Mouse (Mus musculus) megakaryocyte progenitor cell, adult 5-6 weeks (primary cell): ENCODE measurements around the gene Sult1b1. TPM values are rescaled to one million over a fixed set of nuclear protein-coding genes. Genes with fewer than 3 reads are reported as not detected.
"Not testable (repeated sequence)": the region's sequence is repeated elsewhere in the genome, so short reads cannot be mapped to it uniquely, and the experiment has no call there.

Experiments
- ATAC-seq: replicated peaks from 2 replicates; pipeline ENCODE4 v1.8.0; 2016; ENCODE audit warnings: mild to moderate bottlenecking, moderate TSS enrichment, inconsistent platforms; ENCODE audit not compliant: poor library complexity
- total RNA-seq, 2 experiments: library from RNA; stranded (forward) in 1 of 2; stranded (reverse) in 1 of 2; fragments of 157-497, 149-512 nt in 1 of 2; fragments of 200-1000 nt in 1 of 2; gene quantifications; 2 replicates each; pipeline versions ENCODE4 v1.2.3 to v1.2.4; 2015 to 2017

Gene Sult1b1
- not detected in 2 replicates for total RNA-seq (2015)
- not detected in 2 replicates for total RNA-seq (2017)

DNA sequence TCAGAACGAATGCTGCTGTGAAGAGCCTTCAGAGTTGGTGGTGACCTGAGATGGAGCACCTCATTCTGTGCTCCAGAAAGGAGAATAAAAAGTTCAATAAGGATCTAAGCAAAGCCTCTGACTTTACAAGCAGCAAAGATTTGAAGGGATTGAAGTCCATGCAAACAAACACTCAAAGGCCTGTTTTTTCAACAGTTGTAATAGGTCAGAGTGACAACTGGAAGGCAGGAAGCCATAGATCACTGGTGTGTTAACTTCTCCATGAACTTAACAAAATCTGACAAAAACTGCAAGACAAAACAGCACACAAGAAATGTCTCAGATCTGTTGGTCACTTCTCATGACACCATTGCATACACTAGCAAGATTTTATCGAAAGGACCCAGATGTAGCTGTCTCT lies at the start of gene Sult1b1:
TSS of gene Sult1b1 (minus strand) at position 85 of the 400 bp plus-strand sequence.
- no peak for ATAC-seq

GRCm38 (mm10) chr5:87580389-87580788 lies 42.4 kb upstream of the Sult1b1 start:
- no peak for ATAC-seq

DNA sequence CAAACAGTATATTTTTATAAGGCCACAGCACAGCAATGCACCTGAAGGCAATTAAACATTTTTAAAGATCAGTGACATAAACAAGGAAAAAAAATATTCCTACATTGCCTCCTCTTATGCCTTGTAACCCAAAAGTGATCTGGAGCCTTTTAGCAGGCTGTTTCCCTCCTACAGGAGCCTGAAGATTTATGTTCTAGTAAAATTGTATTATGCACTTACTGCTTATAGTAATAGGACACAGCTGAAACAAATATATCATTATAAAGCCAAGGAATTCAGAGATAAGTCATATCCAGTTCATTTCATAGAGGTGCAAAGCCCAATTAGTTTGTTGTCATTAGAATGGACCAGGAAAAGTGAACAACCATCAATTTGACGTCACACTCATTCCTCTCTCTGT lies 36.2 kb upstream of the Sult1b1 start:
- ATAC-seq, result no peak

DNA sequence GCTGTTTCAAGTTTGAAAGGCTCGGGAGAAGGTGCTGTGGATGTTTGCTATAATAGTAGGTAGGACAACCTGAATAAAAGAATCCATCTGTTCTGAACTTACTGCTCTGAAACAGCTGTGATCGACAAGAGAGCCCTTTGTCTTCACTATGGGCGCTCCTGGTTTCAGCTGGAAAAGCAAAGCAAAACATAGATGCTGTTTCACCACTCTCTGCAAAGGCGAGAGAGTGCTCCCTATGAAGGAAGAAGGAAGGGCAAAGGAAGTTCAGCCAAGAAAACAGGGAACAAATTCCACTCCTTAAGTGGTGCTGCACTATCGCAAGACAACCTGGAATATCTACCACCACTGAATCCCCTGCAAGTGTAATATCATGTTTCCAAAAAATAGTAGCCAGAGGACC lies 35.5 kb upstream of the Sult1b1 start:
- no peak for ATAC-seq

DNA sequence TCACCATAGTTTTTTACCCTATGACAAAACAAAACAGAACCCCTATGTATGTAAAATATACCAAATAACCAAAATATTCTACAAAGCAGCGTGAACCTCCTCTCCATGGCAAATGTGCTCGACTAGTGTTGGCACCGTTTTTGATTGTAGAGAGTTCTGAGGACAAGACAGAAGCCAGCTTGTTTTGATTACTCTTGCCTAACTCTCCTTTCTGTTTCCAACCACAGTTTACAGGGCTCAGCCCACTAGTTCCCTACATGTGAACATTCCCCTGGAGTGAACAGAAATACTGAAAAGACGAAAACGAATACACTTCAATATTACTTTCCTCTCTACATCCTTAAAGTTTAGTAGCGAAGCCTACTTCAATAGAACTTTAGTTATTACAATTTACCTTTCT lies 34.8 kb upstream of the Sult1b1 start:
- ATAC-seq, result no peak

- ATAC-seq, result no peak
These were observed 30.9 kb upstream of the Sult1b1 start, which contains the start of gene Sult1d1 for GRCm38 (mm10) chr5:87568845-87569244. TSS of gene Sult1d1 (minus strand) at chr5:87569027.

DNA sequence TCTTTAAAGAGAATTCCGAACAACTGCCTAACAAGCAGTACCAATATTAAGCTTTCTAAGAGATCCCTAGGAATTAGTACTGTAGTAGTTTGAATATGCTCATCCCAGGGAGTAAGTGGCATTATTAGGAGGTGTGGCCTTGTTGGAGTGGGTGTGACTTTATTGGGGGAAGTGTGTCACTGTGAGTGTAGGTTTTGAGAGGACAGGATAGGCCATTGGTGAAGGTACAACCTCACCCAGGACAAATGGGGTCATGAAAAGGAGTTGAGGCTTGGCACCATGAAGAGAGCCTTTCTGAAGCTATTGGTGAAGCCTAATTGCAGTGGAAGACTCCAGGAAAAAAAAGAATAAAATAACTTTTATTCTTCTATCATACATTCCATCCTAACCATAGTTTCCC lies 29.3 kb upstream of the Sult1b1 start:
- ATAC-seq, result no peak

DNA sequence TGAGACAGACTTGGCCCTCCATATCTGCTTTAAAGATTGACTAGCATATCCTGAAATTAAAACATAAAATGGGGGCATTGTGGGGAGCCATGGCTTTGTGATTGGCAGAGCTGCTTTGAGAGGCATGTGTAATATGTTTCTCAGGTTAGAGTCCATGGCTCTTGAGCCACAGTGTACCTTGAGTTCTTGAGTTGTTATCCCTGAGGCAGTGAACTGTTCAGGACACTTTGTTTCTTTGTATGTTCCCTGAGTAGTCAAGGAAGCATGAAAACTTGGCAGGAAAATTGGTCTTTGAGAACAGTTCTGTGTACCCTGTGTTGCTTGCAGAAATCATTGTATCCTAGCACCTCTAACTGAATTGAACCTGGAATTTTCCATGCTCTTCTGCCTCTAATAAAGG lies 25.0 kb upstream of the Sult1b1 start:
- no peak for ATAC-seq

DNA sequence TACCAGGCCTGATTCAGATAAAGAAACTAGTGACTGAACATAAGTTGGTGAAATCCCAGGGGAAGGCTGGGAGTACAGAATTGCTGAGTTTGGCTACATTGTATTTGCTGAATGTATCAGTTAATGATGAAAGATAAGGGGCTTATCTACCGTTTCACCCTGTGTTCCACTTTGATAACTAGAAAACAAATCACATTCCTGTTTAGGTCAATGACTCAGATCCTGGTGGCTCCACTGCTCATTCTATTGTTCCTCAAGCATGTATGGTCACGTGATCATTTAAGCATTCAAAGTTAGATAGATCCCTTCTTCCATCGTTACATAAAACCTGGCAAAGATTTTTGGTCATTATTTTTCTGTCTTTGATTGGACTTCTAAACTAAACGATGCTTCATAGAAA lies 24.5 kb upstream of the Sult1b1 start:
- no peak for ATAC-seq

DNA sequence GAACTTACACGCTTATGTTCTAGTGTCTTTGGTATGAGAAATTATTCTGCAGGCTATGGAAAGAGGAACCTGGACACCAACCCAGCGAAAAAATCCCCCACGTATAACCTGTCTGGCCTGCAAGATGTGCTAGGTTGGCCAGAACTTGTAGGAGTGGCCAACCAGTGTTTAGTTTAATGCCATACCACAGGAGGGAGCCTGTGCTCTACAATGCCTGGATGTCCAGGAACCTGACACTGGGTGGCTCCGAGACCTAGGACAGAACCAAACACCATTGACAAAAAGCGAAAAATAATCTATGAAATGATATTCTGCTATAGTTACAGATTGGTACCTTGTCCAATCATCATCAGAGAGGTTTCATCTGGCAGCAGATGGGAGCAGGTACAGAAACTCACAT lies 22.1 kb upstream of the Sult1b1 start:
- no peak for ATAC-seq

- no peak for ATAC-seq
These were observed 12.9 kb upstream of the Sult1b1 start for GRCm38 (mm10) chr5:87550935-87551334.

DNA sequence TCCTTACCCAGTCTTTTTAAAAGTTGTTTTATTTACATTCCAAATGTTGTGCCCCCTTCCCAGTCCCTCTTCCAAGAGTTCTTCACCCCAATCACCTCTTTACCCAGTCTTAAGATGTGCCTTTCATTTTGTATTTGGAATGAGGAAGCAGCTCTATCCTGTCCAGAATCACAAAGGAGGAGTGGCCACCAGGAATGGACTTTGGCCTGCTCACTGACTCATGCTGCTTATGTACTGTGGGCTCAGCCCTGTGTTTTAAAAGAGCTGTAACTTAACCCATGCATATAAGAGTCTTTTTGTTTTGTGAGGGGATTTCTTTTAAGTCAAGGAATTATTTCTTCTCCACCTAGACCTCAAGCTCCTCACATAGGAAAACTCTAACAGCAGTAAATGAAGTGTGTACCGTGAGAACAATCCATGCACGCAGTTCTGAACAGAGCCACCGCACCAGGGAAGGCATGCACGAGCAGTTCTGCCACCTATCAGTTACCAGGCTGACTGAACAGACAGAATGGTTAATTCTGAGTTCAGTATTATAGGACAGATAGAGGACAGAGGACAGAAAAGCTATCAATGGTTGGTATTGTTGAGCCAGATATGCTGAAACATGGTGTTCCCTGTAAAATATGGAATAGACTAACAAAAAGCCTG lies 1.9 kb downstream of the Sult1b1 start:
- no peak for ATAC-seq

DNA sequence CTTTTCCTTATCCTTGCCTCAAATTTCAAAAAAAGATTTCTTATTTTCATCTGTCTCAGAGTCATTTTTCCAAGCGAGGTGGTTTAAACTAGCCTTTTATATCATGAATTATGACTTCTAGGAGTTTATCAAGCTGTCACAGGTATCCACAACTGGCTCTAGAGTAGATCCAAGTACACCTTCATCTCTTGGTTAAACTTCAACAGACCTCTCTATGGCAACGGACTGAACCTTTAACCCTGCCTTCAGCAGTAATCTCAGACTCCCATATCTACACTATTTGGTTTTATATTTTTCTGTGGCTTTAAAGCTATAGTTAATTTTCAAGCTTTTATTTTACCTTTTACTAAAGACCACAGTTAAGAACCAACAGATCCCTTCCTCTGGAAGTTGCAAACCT lies 5.7 kb downstream of the Sult1b1 start:
- ATAC-seq, result no peak

DNA sequence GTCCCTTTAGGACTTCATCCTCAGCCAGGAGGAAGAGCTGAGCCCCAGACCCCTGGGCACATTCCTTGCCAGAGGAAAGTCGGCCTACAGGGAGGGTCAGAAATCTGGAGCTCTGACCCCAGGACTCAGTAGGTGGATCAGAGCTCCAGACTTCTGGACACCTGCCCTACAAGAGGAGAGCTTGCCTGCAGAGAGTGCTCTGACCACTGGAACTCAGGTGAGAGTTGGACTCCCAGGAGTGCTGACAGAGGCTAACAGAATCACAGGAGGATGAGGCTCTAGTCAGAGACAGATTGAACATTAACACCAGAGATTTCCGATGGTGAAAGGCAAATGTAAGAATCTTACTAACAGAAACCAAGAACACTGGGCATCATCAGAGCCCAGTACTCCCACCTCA lies 14.4 kb downstream of the Sult1b1 start:
- ATAC-seq, result not testable (repeated sequence)

GRCm38 (mm10) chr5:87505776-87506458 lies 32.1 kb downstream of the Sult1b1 start:
- no peak for ATAC-seq

- no peak for ATAC-seq
These were observed 35.3 kb downstream of the Sult1b1 start for GRCm38 (mm10) chr5:87502687-87503086.

DNA sequence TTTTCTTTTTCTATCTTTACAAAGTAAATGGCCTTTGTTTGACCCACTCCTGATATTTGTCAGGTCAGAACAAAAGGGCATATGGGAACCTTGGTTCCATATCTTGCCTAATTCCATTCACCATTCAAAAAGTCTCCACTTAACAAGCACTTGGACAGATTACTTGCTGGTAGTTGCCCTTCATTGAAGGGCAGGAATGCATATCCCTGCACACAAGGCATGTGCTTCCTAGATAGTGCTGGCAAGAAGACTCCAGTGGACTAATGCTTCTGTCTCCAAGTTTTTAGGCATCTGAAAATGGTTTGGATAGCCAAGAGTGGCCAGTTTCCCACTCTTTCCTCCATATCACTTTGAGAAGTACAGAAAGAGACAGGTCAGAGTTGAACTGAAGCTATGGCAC lies 38.7 kb downstream of the Sult1b1 start:
- no peak for ATAC-seq

DNA sequence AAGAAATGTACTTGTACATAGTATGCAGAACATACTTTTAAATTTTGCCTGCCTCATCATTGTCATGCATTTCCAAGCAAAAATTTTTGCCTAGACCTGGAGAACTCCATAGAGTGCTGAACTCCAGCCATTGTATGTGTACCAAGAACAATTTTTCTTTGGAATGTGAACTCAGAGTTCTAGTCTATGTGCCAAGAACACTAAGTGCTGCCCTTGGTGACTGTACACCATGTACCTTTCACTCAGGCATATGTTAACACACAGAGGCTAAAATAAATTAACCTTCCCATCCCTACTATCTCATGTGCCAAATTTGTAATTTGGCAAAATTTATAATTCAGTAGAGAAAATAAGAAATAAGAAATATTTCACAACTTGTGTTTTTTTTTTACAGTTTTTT lies 39.1 kb downstream of the Sult1b1 start:
- ATAC-seq, result no peak

GRCm38 (mm10) chr5:87490771-87491170 lies 47.2 kb downstream of the Sult1b1 start, which contains the start of gene Ugt2a1:
TSS of gene Ugt2a1 (minus strand) at chr5:87490871.
- no peak for ATAC-seq

GRCm38 (mm10) chr5:87486706-87487105 lies 51.3 kb downstream of the Sult1b1 start, which contains the start of gene Gm43638:
TSS of gene Gm43638 (minus strand) at chr5:87486806.
- ATAC-seq, result not testable (repeated sequence)

DNA sequence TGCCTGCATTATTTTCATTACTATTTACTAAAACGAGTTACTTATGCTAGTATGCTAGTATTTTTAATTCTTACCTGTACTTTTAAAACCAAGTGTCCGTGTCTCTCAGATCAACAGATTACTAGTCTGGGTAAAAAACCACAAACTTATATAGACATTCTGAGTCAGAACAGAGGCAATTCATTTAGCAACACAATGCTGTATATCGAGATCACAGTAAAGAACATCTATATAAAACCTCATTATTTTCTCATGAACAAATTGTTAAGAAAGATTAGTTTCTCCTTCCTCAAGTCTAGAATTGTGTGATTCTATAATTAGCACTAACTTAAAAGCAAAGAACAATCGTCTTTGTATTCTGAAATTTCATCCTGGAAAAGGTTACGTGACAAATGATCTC lies 55.8 kb downstream of the Sult1b1 start, which contains the start of gene Ugt2a2:
TSS of gene Ugt2a2 (minus strand) at position 101 of the 400 bp plus-strand sequence.
- ATAC-seq, result no peak
